Comparison of ENCODE assay signal across 8 mouse cellular contexts in the genomic region with DNA sequence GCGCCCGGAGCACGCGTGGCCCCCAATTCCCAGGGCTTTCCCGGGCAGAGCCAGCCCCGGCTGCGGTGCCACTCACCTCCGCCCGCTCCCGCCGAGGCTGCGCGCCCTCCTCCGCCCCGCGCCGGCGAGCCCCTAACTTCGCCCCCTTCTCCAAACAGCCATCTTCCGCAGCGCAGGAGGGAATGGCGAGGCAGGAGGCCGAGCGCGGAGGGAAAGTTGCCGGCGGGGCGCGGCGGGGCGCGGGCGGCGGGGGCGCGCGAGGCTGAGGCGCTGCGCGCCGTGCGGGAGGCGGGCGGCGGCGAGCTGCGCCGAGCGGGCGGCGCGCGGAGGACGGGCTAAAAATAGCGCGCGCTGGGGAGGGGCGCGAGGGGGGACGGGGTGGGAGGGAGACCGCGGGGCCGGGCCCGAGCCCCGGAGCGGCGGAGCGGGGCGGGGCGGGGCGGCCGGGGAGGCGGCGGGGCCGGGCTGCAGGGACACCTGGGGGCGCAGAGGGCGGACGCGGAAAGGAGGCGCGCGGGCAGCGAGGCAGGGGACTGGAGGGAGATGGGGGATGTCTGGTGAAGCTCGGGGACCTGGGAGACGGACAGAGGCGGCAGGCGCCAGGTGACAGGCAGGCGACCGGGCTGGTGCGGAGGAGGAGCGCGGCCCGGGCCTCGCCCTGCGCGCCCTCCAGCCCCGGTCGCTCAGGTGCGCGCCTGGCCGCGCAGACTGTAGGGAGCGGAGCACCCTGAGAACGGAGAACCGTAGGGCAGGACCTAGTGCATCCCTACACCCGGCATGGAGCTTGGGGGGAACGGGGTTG. TPM values are rescaled to one million over a fixed set of nuclear protein-coding genes. Genes with fewer than 3 reads are reported as not detected.
DNase-seq lines count a peak whose midpoint lies in the region; ATAC-seq and TF ChIP-seq lines count a peak whose summit lies in the region.

No protein-coding gene starts in this region.

- peak overlapping the region; percentile 72 for H3K4me3 ChIP-seq in kidney, embryonic 14.5 days (ENCODE audit: low read length)
- peak overlapping the region; percentile 67 for H3K4me3 ChIP-seq in intestine, embryonic 16.5 days (ENCODE audit: low read length)
- H3K4me3 ChIP-seq in liver, embryonic 14.5 days (ENCODE audit: insufficient read depth in 1 of 2, low read depth in 2 of 2, low read length in 2 of 2), result peak overlapping the region; percentile 17 to 51

- no peaks in the 10 kb centered on the region for H3K4me1 ChIP-seq in kidney, embryonic 14.5 days (ENCODE audit: control insufficient read depth, insufficient read depth, low read length)
- 0 out of 2 replicates have a peak, but pooled peaks cover 4% of the 10 kb centered on the region for H3K4me1 ChIP-seq in intestine, embryonic 16.5 days (ENCODE audit: control insufficient read depth, insufficient read depth, low read length)
- H3K4me1 ChIP-seq in liver, embryonic 14.5 days (replicated peaks; ENCODE audit: control insufficient read depth in 2 of 2, insufficient read depth in 2 of 2, low read length in 1 of 2), result no peaks in the 10 kb centered on the region

- H3K27me3 ChIP-seq in kidney, embryonic 14.5 days (ENCODE audit: control insufficient read depth, insufficient read depth, low read length), result peaks cover 16% of the 10 kb centered on the region
- H3K27me3 ChIP-seq in intestine, embryonic 16.5 days (replicated peaks; ENCODE audit: control insufficient read depth, insufficient read depth, low read length), result peaks cover 14% of the 10 kb centered on the region
- peaks cover 24% of the 10 kb centered on the region for H3K27me3 ChIP-seq in liver, embryonic 14.5 days (ENCODE audit: control insufficient read depth, insufficient read depth, low read length)

- no peak for DNase-seq in kidney, adult 8-10 months
- DNase-seq in cerebellum, adult 8-10 months, result peak; percentile 50
- DNase-seq in frontal cortex, postnatal 10 days (ENCODE audit: low spot score in 2 of 2), result peak; percentile 5 to 46
- no peak for DNase-seq in liver, embryonic 14.5 days (ENCODE audit: low read depth in 3 of 3, low spot score in 3 of 3)
- peak; percentile 54 for DNase-seq in retina, embryonic 14.5 days (ENCODE audit: low spot score)
- DNase-seq in T-cell, adult 2 months (ENCODE audit: low spot score), result no peak

- under 1% methylated on average over 63 of the region's 107 CpGs for WGBS in kidney, embryonic 14.5 days
- under 1% methylated on average over 74 of the region's 107 CpGs for WGBS in intestine, embryonic 16.5 days
- WGBS in liver, embryonic 14.5 days (ENCODE audit: insufficient replicate concordance), result 2% methylated on average over 91 of the region's 107 CpGs

- H3K4me2 ChIP-seq in kidney, embryonic 14.5 days (replicated peaks; ENCODE audit: low read depth, low read length), result peak overlapping the region; percentile 95
- H3K4me2 ChIP-seq in intestine, embryonic 16.5 days (ENCODE audit: low read depth, low read length), result peak overlapping the region; percentile 94
- peak overlapping the region; percentile 55 for H3K4me2 ChIP-seq in liver, embryonic 14.5 days (ENCODE audit: low read depth)

- H3K9me3 ChIP-seq in kidney, embryonic 14.5 days (ENCODE audit: control insufficient read depth, low read length), result no peaks in the 10 kb centered on the region
- H3K9me3 ChIP-seq in intestine, embryonic 16.5 days (ENCODE audit: control insufficient read depth, low read length), result no peaks in the 10 kb centered on the region
- no peaks in the 10 kb centered on the region for H3K9me3 ChIP-seq in liver, embryonic 14.5 days (ENCODE audit: control insufficient read depth, low read length)

- H3K27ac ChIP-seq in kidney, embryonic 14.5 days (ENCODE audit: low read depth, low read length), result no peak overlapping the region
- H3K27ac ChIP-seq in intestine, embryonic 16.5 days (ENCODE audit: low read length), result no peak overlapping the region
- no peak overlapping the region for H3K27ac ChIP-seq in liver, embryonic 14.5 days

- no peak for TF ChIP-seq CTCF in liver, embryonic 14.5 days (IDR thresholded peaks at IDR 0.05; ENCODE audit: low read depth)

- peak; percentile 92 for ATAC-seq in kidney, embryonic 14.5 days (ENCODE audit: low FRiP score, low TSS enrichment)
- peak; percentile 95 for ATAC-seq in intestine, embryonic 16.5 days
- ATAC-seq in liver, embryonic 14.5 days (ENCODE audit: insufficient read depth), result no peak

- peak overlapping the region; percentile 64 for H3K9ac ChIP-seq in kidney, embryonic 14.5 days (ENCODE audit: low read depth, low read length)
- H3K9ac ChIP-seq in intestine, embryonic 16.5 days (ENCODE audit: low read depth, low read length), result peak overlapping the region; percentile 67
- no peak overlapping the region for H3K9ac ChIP-seq in liver, embryonic 14.5 days (replicated peaks)

- TF ChIP-seq EP300 in liver, embryonic 14.5 days (IDR thresholded peaks at IDR 0.05; ENCODE audit: low read depth), result no peak

- no peaks in the 10 kb centered on the region for H3K36me3 ChIP-seq in kidney, embryonic 14.5 days (ENCODE audit: control insufficient read depth, insufficient read depth, low read length)
- no peaks in the 10 kb centered on the region for H3K36me3 ChIP-seq in intestine, embryonic 16.5 days (ENCODE audit: control insufficient read depth, insufficient read depth, low read length)
- H3K36me3 ChIP-seq in liver, embryonic 14.5 days (replicated peaks; ENCODE audit: control insufficient read depth, insufficient read depth, low read depth), result no peaks in the 10 kb centered on the region

RNA-seq across cellular contexts. Expression of gene Hdac9, which starts 10.0 kb away (rescaled TPM):
- 4.6 and 5.3 TPM in 2 replicates for polyA plus RNA-seq in kidney, embryonic 14.5 days (2014; fragmentation: Nextera tagmentation; extraction: Ambion mirVana)
- 3.2 and 3.3 TPM in 2 replicates for polyA plus RNA-seq in intestine, embryonic 16.5 days (2015; fragmentation: Nextera tagmentation; extraction: Ambion mirVana)
- polyA plus RNA-seq in liver, embryonic 14.5 days (2012; rRNA removed), result 1.0 and 1.4 TPM in 2 replicates
- 1.3 TPM in 2 replicates for polyA plus RNA-seq in liver, embryonic 14.5 days (2014; fragmentation: Nextera tagmentation; extraction: Ambion mirVana)

Comparison
In these comparisons a context has a peak if more than half of its experiments do, and no peak if none do; other contexts are left out.
1. DNase-seq: peak in cerebellum, adult 8-10 months (single experiment), frontal cortex, postnatal 10 days (2 of 2) and retina, embryonic 14.5 days (single experiment); none in kidney, adult 8-10 months (0 of 2), liver, embryonic 14.5 days (0 of 3) and T-cell, adult 2 months (single experiment).
2. Peak in every context shown above with its lines, with median percentiles within 50 percentile points of each other: H3K4me2 ChIP-seq and H3K4me3 ChIP-seq.